Mouse (Mus musculus): ENCODE data around the gene Jmjd4.

Gene Jmjd4

GRCm38 (mm10) chr11:59471413-59472325 is 21.8 kb downstream of the Jmjd4 start:
- DNase-seq = no peak

GRCm38 (mm10) chr11:59472326-59472677 is 22.5 kb downstream of the Jmjd4 start, which contains the start of gene Zfp867:
Zfp867 (minus strand) TSS chr11:59472474.
- DNase-seq = peak; percentile 96 to 97

- no peak for DNase-seq
These were observed 27.4 kb downstream of the Jmjd4 start for GRCm38 (mm10) chr11:59477240-59477639.

- peak; percentile 78 to 81 for DNase-seq
These were observed 33.4 kb downstream of the Jmjd4 start for GRCm38 (mm10) chr11:59483212-59483611.

GRCm38 (mm10) chr11:59485641-59486040 is 35.8 kb downstream of the Jmjd4 start:
- no peak for DNase-seq

- DNase-seq = no peak
These were observed 36.4 kb downstream of the Jmjd4 start for GRCm38 (mm10) chr11:59486222-59486621.

GRCm38 (mm10) chr11:59496672-59497310 is 46.9 kb downstream of the Jmjd4 start:
- DNase-seq = no peak

- DNase-seq = no peak
These were observed 47.9 kb downstream of the Jmjd4 start for GRCm38 (mm10) chr11:59497747-59498146.

GRCm38 (mm10) chr11:59501978-59502700 is 52.3 kb downstream of the Jmjd4 start:
- no peak for DNase-seq

GRCm38 (mm10) chr11:59505351-59505838 is 55.5 kb downstream of the Jmjd4 start:
- DNase-seq = peak; percentile 75 to 81

- DNase-seq = peak; percentile 94 to 95
These were observed 56.2 kb downstream of the Jmjd4 start for GRCm38 (mm10) chr11:59505839-59506712.

GRCm38 (mm10) chr11:59506713-59507074 is 56.8 kb downstream of the Jmjd4 start:
- DNase-seq = no peak
